In the genomic region with DNA sequence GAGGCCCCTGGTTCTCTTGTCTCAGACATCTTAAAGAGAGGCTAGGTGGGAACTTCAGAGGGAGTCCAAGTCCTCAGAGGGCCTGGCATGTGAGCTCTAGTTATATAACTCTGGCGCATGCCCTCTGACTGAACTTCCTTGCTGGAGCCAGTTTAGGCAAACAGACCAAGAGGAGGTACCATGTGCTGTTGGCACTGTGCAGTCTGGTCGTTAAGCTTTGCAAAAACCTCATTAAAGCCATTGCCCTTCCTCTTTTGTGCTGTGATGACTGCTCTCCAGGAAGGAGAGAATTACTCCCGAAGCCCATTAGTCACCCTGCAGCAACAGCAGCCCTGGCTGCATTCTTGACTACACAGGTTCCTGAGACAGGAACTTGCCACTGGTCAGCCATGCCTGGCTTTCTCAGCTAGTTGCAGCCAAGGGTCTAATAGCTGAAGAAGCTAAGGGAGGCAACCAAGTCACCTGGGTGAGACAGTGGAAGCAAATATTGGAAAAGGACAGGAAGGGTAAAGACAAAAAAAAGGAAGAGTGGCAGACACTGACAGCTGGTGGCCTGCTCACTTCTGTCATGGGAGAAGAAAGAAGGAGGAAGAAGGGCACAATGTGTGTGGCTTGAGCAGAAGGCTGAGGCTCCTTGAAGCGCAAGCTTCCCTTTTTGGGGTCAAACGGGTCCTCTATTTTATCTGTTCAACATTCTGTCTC, we compare ENCODE assay signal across 14 mouse cellular contexts. TPM values are rescaled to one million over a fixed set of nuclear protein-coding genes. Genes with fewer than 3 reads are reported as not detected.
DNase-seq lines count a peak whose midpoint lies in the region; ATAC-seq lines count a peak whose summit lies in the region.
"Had no signal": no experiment of that assay in that cellular context is flagged by ENCODE, and none has a peak within 500 bp of the region (broad histone marks: within the 10 kb centered on the region; RNA-seq: fewer than 3 reads in every experiment).

No protein-coding gene starts in this region.

- H3K4me2 ChIP-seq in heart, embryonic 12.5 days, result no peak overlapping the region
- H3K4me2 ChIP-seq in kidney, embryonic 16.5 days (replicated peaks; ENCODE audit: low read depth, low read length), result no peak overlapping the region
- no peak overlapping the region for H3K4me2 ChIP-seq in hindbrain, embryonic 13.5 days
- H3K4me2 ChIP-seq: heart, embryonic 15.5 days; neural tube, embryonic 15.5 days had no signal

- no peak overlapping the region for H3K9ac ChIP-seq in heart, embryonic 12.5 days
- H3K9ac ChIP-seq in kidney, embryonic 16.5 days (replicated peaks; ENCODE audit: low read length), result no peak overlapping the region
- no peak overlapping the region for H3K9ac ChIP-seq in hindbrain, embryonic 13.5 days
- H3K9ac ChIP-seq: heart, embryonic 15.5 days; neural tube, embryonic 15.5 days had no signal

- ATAC-seq in heart, embryonic 12.5 days (ENCODE audit: insufficient number of reproducible peaks, low FRiP score), result no peak
- ATAC-seq in kidney, embryonic 16.5 days (ENCODE audit: low FRiP score, low TSS enrichment), result 0 out of 2 replicates have a peak, but pooled peaks have one; percentile 27
- ATAC-seq in hindbrain, embryonic 13.5 days (ENCODE audit: low FRiP score), result no peak
- ATAC-seq: CD4-positive, CD25-positive, alpha-beta regulatory T cell, adult 4 months had no signal

- no peaks in the 10 kb centered on the region for H3K4me1 ChIP-seq in heart, embryonic 12.5 days (replicated peaks)
- H3K4me1 ChIP-seq in kidney, embryonic 16.5 days (ENCODE audit: insufficient read depth, low read length), result peaks cover 37% of the 10 kb centered on the region
- no peaks in the 10 kb centered on the region for H3K4me1 ChIP-seq in hindbrain, embryonic 13.5 days (replicated peaks)
- H3K4me1 ChIP-seq: heart, embryonic 15.5 days; neural tube, embryonic 15.5 days had no signal

- peak; percentile 98 for DNase-seq in heart, adult 11 months
- peak; percentile 9 for DNase-seq in adipocyte (ENCODE audit: low spot score)
- DNase-seq in lung, postnatal 25 days (ENCODE audit: low spot score), result peak; percentile 58
- DNase-seq in ovary, postnatal 10 days (ENCODE audit: low spot score), result no peak
- DNase-seq in cerebellum, adult 8-10 months, result no peak
- DNase-seq: cerebellum, postnatal 36 days had no signal

- H3K9me3 ChIP-seq in heart, embryonic 12.5 days (replicated peaks), result 0 out of 2 replicates have a peak, but pooled peaks cover 5% of the 10 kb centered on the region
- H3K9me3 ChIP-seq in kidney, embryonic 16.5 days (ENCODE audit: low read length), result no peaks in the 10 kb centered on the region
- H3K9me3 ChIP-seq in hindbrain, embryonic 13.5 days, result no peaks in the 10 kb centered on the region
- H3K9me3 ChIP-seq: heart, embryonic 15.5 days; neural tube, embryonic 15.5 days had no signal

- no peak overlapping the region for H3K4me3 ChIP-seq in heart, embryonic 12.5 days
- H3K4me3 ChIP-seq in kidney, embryonic 16.5 days (ENCODE audit: low read length), result no peak overlapping the region
- H3K4me3 ChIP-seq in hindbrain, embryonic 13.5 days, result no peak overlapping the region
- H3K4me3 ChIP-seq: heart, embryonic 15.5 days; midbrain, embryonic 10.5 days; neural tube, embryonic 15.5 days had no signal

- H3K27ac ChIP-seq in heart, embryonic 12.5 days (ENCODE audit: poor library complexity, severe bottlenecking), result no peak overlapping the region
- peak overlapping the region; percentile 53 for H3K27ac ChIP-seq in kidney, embryonic 16.5 days (ENCODE audit: low read length)
- H3K27ac ChIP-seq in hindbrain, embryonic 13.5 days, result no peak overlapping the region
- H3K27ac ChIP-seq: heart, embryonic 15.5 days; midbrain, embryonic 10.5 days; neural tube, embryonic 15.5 days had no signal

- H3K27me3 ChIP-seq in heart, embryonic 12.5 days (replicated peaks), result no peaks in the 10 kb centered on the region
- H3K27me3 ChIP-seq in kidney, embryonic 16.5 days (ENCODE audit: insufficient read depth, low read length), result no peaks in the 10 kb centered on the region
- H3K27me3 ChIP-seq in hindbrain, embryonic 13.5 days, result no peaks in the 10 kb centered on the region
- H3K27me3 ChIP-seq: neural tube, embryonic 15.5 days had no signal

- 63% methylated on average over 5 of the region's 5 CpGs for WGBS in heart, embryonic 12.5 days
- 41% methylated on average over 5 of the region's 5 CpGs for WGBS in kidney, embryonic 16.5 days
- 63% methylated on average over 5 of the region's 5 CpGs for WGBS in hindbrain, embryonic 13.5 days

- no peaks in the 10 kb centered on the region for H3K36me3 ChIP-seq in heart, embryonic 12.5 days
- no peaks in the 10 kb centered on the region for H3K36me3 ChIP-seq in kidney, embryonic 16.5 days (ENCODE audit: insufficient read depth, low read length)
- H3K36me3 ChIP-seq in hindbrain, embryonic 13.5 days, result no peaks in the 10 kb centered on the region
- H3K36me3 ChIP-seq: heart, embryonic 15.5 days; midbrain, embryonic 10.5 days; neural tube, embryonic 15.5 days had no signal

RNA-seq across cellular contexts. Expression of a gene that starts 4.3 kb away (rescaled TPM):
- polyA plus RNA-seq in heart, embryonic 12.5 days (2016; fragmentation: Nextera tagmentation; extraction: Ambion mirVana), result 0.14 and 0.19 TPM in 2 replicates
- 19.2 and 20.8 TPM in 2 replicates for polyA plus RNA-seq in kidney, embryonic 16.5 days (2015; fragmentation: Nextera tagmentation; extraction: Ambion mirVana)
- 0.65 and 0.77 TPM in 2 replicates for polyA plus RNA-seq in hindbrain, embryonic 13.5 days (2015; fragmentation: Nextera tagmentation; extraction: Ambion mirVana)

RNA-seq across cellular contexts. Expression of a gene that starts 30.5 kb away (rescaled TPM):
- not detected in 2 replicates for polyA plus RNA-seq in heart, embryonic 12.5 days (2016; fragmentation: Nextera tagmentation; extraction: Ambion mirVana)
- polyA plus RNA-seq in kidney, embryonic 16.5 days (2015; fragmentation: Nextera tagmentation; extraction: Ambion mirVana), result 0.15 TPM in 1 of 2 replicates, not detected in the other
- 0.35 TPM in 1 of 2 replicates, not detected in the other for polyA plus RNA-seq in hindbrain, embryonic 13.5 days (2015; fragmentation: Nextera tagmentation; extraction: Ambion mirVana)
- polyA plus RNA-seq: midbrain, embryonic 10.5 days; stomach, embryonic 16.5 days had no signal

Comparison
In these comparisons a context has a peak if more than half of its experiments do, and no peak if none do; other contexts are left out.
1. DNase-seq: peak in heart, adult 11 months (single experiment), adipocyte (single experiment) and lung, postnatal 25 days (single experiment); none in ovary, postnatal 10 days (single experiment) and cerebellum, adult 8-10 months (single experiment).
2. RNA of a gene that starts 4.3 kb away (polyA plus RNA-seq): 19.2 to 20.8 TPM in kidney, embryonic 16.5 days; 0.65 to 0.77 TPM in hindbrain, embryonic 13.5 days and 0.14 to 0.19 TPM in heart, embryonic 12.5 days; every median in the first group is over 10 times any median in the second.